In genomic region chr5:35920557-35920956, GRCm38 (mm10) we compare ENCODE assay signal across 10 mouse cellular contexts. TPM values are rescaled to one million over a fixed set of nuclear protein-coding genes. Genes with fewer than 3 reads are reported as not detected.
DNase-seq lines count a peak whose midpoint lies in the region; ATAC-seq and TF ChIP-seq lines count a peak whose summit lies in the region.
"Had no signal": no experiment of that assay in that cellular context is flagged by ENCODE, and none has a peak within 500 bp of the region (broad histone marks: within the 10 kb centered on the region; RNA-seq: fewer than 3 reads in every experiment).

No protein-coding gene starts in this region.

- intact Hi-C loops in heart, adult 2 months (cut with DNase I), result loop anchor here (2.0 kb wide), 1 partner anchor 26 kb away; no protein-coding TSS in a partner anchor
- intact Hi-C loops in heart, postnatal 25 days (cut with DNase I), result loop anchor here (2.0 kb wide), 1 partner anchor 26 kb away; no protein-coding TSS in a partner anchor

- peaks cover 42% of the 10 kb centered on the region for H3K4me1 ChIP-seq in heart, adult 2 months (ENCODE audit: control insufficient read depth, insufficient read depth, low read length)
- peaks cover 83% of the 10 kb centered on the region for H3K4me1 ChIP-seq in intestine, embryonic 14.5 days (replicated peaks; ENCODE audit: control insufficient read depth, insufficient read depth, low read length)
- H3K4me1 ChIP-seq in intestine, postnatal 0 days (replicated peaks; ENCODE audit: control insufficient read depth, insufficient read depth, low read length), result 0 out of 2 replicates have a peak, but pooled peaks cover 14% of the 10 kb centered on the region
- H3K4me1 ChIP-seq in testis, adult 2 months (ENCODE audit: control insufficient read depth, insufficient read depth, low read length), result no peaks in the 10 kb centered on the region; the same call in 1 of the 2 replicates

- H3K4me2 ChIP-seq in intestine, embryonic 14.5 days (ENCODE audit: low read length), result no peak overlapping the region
- no peak overlapping the region for H3K4me2 ChIP-seq in intestine, postnatal 0 days (replicated peaks; ENCODE audit: low read depth)
- H3K4me2 ChIP-seq: forebrain, embryonic 15.5 days had no signal

- peak overlapping the region; percentile 89 for H3K27ac ChIP-seq in heart, adult 2 months
- peak overlapping the region; percentile 94 for H3K27ac ChIP-seq in intestine, embryonic 14.5 days (ENCODE audit: low read depth)
- no peak overlapping the region for H3K27ac ChIP-seq in intestine, postnatal 0 days (ENCODE audit: low read depth, low read length)
- H3K27ac ChIP-seq in testis, adult 2 months (ENCODE audit: control insufficient read depth, insufficient read depth, low read depth, low read length), result peak overlapping the region; percentile 14; the same call in 1 of the 2 replicates

- no peak for ATAC-seq in intestine, embryonic 14.5 days (replicated peaks; ENCODE audit: low FRiP score, low TSS enrichment, low read depth)
- ATAC-seq in intestine, postnatal 0 days, result no peak
- ATAC-seq in erythroblast, adult 5-6 weeks (replicated peaks; ENCODE audit: low FRiP score, poor library complexity, severe bottlenecking), result no peak
- ATAC-seq: forebrain, embryonic 15.5 days had no signal

- TF ChIP-seq POLR2A in heart, adult 2 months (IDR thresholded peaks at IDR 0.05; ENCODE audit: insufficient read depth, low read depth, low read length), result no peak
- TF ChIP-seq POLR2A in testis, adult 2 months (IDR thresholded peaks at IDR 0.05; ENCODE audit: control insufficient read depth, low read depth, low read length), result no peak

- peaks cover 14% of the 10 kb centered on the region for H3K36me3 ChIP-seq in heart, adult 2 months (ENCODE audit: control insufficient read depth, insufficient read depth, low read length)
- H3K36me3 ChIP-seq in intestine, embryonic 14.5 days (ENCODE audit: control insufficient read depth, insufficient read depth, low read length), result 0 out of 2 replicates have a peak, but pooled peaks cover 3% of the 10 kb centered on the region
- no peaks in the 10 kb centered on the region for H3K36me3 ChIP-seq in intestine, postnatal 0 days (ENCODE audit: control insufficient read depth, insufficient read depth)
- H3K36me3 ChIP-seq in testis, adult 2 months (ENCODE audit: control insufficient read depth, insufficient read depth, low read length), result no peaks in the 10 kb centered on the region
- H3K36me3 ChIP-seq: forebrain, embryonic 15.5 days had no signal

- no peaks in the 10 kb centered on the region for H3K9me3 ChIP-seq in intestine, embryonic 14.5 days (ENCODE audit: control insufficient read depth, low read length)
- no peaks in the 10 kb centered on the region for H3K9me3 ChIP-seq in intestine, postnatal 0 days (ENCODE audit: control insufficient read depth)
- H3K9me3 ChIP-seq: forebrain, embryonic 15.5 days had no signal

- H3K9ac ChIP-seq in heart, adult 2 months (ENCODE audit: low read depth, low read length), result no peak overlapping the region
- H3K9ac ChIP-seq in intestine, embryonic 14.5 days (ENCODE audit: low read length), result no peak overlapping the region
- H3K9ac ChIP-seq in intestine, postnatal 0 days (ENCODE audit: low read depth, low read length), result no peak overlapping the region
- H3K9ac ChIP-seq: forebrain, embryonic 15.5 days had no signal

- DNase-seq in heart, adult 2 months, result no peak
- DNase-seq in heart, postnatal 25 days (ENCODE audit: low spot score), result no peak
- no peak for DNase-seq in intestine, embryonic 14.5 days (ENCODE audit: low spot score)
- no peak for DNase-seq in testis, postnatal 10 days (ENCODE audit: low spot score)
- no peak for DNase-seq in right cerebral cortex, postnatal 25 days
- DNase-seq: gastrocnemius, postnatal 25 days had no signal

- no peak for TF ChIP-seq CTCF in heart, adult 2 months (IDR thresholded peaks at IDR 0.05)
- no peak for TF ChIP-seq CTCF in intestine, postnatal 0 days (IDR thresholded peaks at IDR 0.05; ENCODE audit: low read depth)
- no peak for TF ChIP-seq CTCF in testis, adult 2 months (IDR thresholded peaks at IDR 0.05; ENCODE audit: control insufficient read depth, insufficient read depth, insufficient replicate concordance, low read depth, low read length)

- no peak overlapping the region for H3K4me3 ChIP-seq in heart, adult 2 months
- no peak overlapping the region for H3K4me3 ChIP-seq in intestine, embryonic 14.5 days (ENCODE audit: low read depth, low read length)
- no peak overlapping the region for H3K4me3 ChIP-seq in intestine, postnatal 0 days (ENCODE audit: low read depth, low read length)
- H3K4me3 ChIP-seq in testis, adult 2 months (ENCODE audit: control insufficient read depth, low read depth, low read length), result no peak overlapping the region
- H3K4me3 ChIP-seq: forebrain, embryonic 15.5 days had no signal

- TF ChIP-seq EP300 in heart, adult 2 months (IDR thresholded peaks at IDR 0.05; ENCODE audit: insufficient read depth, low read depth, low read length), result no peak

- H3K79me2 ChIP-seq in heart, adult 2 months (replicated peaks; ENCODE audit: control insufficient read depth, insufficient read depth, low read length), result peaks cover 10% of the 10 kb centered on the region

- no peaks in the 10 kb centered on the region for H3K27me3 ChIP-seq in heart, adult 2 months (ENCODE audit: control insufficient read depth, insufficient read depth, low read length)
- no peaks in the 10 kb centered on the region for H3K27me3 ChIP-seq in intestine, embryonic 14.5 days (replicated peaks; ENCODE audit: control insufficient read depth, insufficient read depth, low read length)
- no peaks in the 10 kb centered on the region for H3K27me3 ChIP-seq in intestine, postnatal 0 days (replicated peaks; ENCODE audit: control insufficient read depth, insufficient read depth, low read length)
- H3K27me3 ChIP-seq in testis, adult 2 months (ENCODE audit: control insufficient read depth, insufficient read depth, low read length), result no peaks in the 10 kb centered on the region
- H3K27me3 ChIP-seq: forebrain, embryonic 15.5 days had no signal

RNA-seq across cellular contexts. Expression of gene Afap1, which starts 27.4 kb away (rescaled TPM):
- 10 to 100 TPM; 18.7 to 20.6 TPM for total RNA-seq in heart, adult 2 months (2021)
- 11.5 and 13.6 TPM in 2 replicates for polyA plus RNA-seq in heart, adult 2 months (2012; rRNA removed)
- 10 to 100 TPM; 22.8 to 23.9 TPM for total RNA-seq in heart, postnatal 25 days (2021)
- 18.8 and 23.0 TPM in 2 replicates for polyA plus RNA-seq in intestine, embryonic 14.5 days (2014; fragmentation: Nextera tagmentation; extraction: Ambion mirVana)
- 7.9 and 8.1 TPM in 2 replicates for polyA plus RNA-seq in intestine, postnatal 0 days (2015; fragmentation: Nextera tagmentation; extraction: Ambion mirVana)
- 37.9 and 46.5 TPM in 2 replicates for polyA plus RNA-seq in testis, adult 2 months (2012; rRNA removed)
- total RNA-seq in erythroblast, adult 5-6 weeks (2015; ENCODE audit: low replicate concordance), result 2.1 and 3.1 TPM in 2 replicates
- 2.0 and 2.2 TPM in 2 replicates for total RNA-seq in erythroblast, adult 5-6 weeks (2017; ENCODE audit: low replicate concordance)
